Mouse (Mus musculus): ENCODE measurements around the gene Pla2g6. TPM values are rescaled to one million over a fixed set of nuclear protein-coding genes. Genes with fewer than 3 reads are reported as not detected.

Gene Pla2g6
- polyA plus RNA-seq, 1 experiment, result 7.4 TPM

- TF ChIP-seq POLR2A (IDR thresholded peaks at IDR 0.05; ENCODE audit: low read depth, low read length), result no peak
- TF ChIP-seq CTCF (IDR thresholded peaks at IDR 0.05; ENCODE audit: borderline replicate concordance, insufficient read depth, low read length), result no peak
- peaks cover 16% of the 10 kb centered on the region for H3K4me1 ChIP-seq (ENCODE audit: control insufficient read depth, insufficient read depth, low read length)
- no peak overlapping the region for H3K4me3 ChIP-seq (ENCODE audit: insufficient read depth, low read length)
- no peak overlapping the region for H3K27ac ChIP-seq (ENCODE audit: insufficient read depth, low read length)
These were observed 3.8 kb downstream of the Pla2g6 start for GRCm38 (mm10) chr15:79324373-79324772.

GRCm38 (mm10) chr15:79323791-79324155 lies 4.4 kb downstream of the Pla2g6 start:
- H3K4me1 ChIP-seq (ENCODE audit: control insufficient read depth, insufficient read depth, low read length), result peaks cover 16% of the 10 kb centered on the region
- H3K4me3 ChIP-seq (ENCODE audit: insufficient read depth, low read length), result no peak overlapping the region
- H3K27ac ChIP-seq (ENCODE audit: insufficient read depth, low read length), result no peak overlapping the region
- TF ChIP-seq CTCF (IDR thresholded peaks at IDR 0.05; ENCODE audit: borderline replicate concordance, insufficient read depth, low read length), result no peak
- TF ChIP-seq POLR2A (IDR thresholded peaks at IDR 0.05; ENCODE audit: low read depth, low read length), result no peak

GRCm38 (mm10) chr15:79322991-79323790 lies 5.0 kb downstream of the Pla2g6 start:
- Histone ChIP-seq H3K27ac (ENCODE audit: insufficient read depth, low read length) (peak overlapping the region; percentile 27; the same call in 1 of the 2 replicates), H3K4me3 (ENCODE audit: insufficient read depth, low read length) (no peak overlapping the region), H3K4me1 (ENCODE audit: control insufficient read depth, insufficient read depth, low read length) (peaks cover 16% of the 10 kb centered on the region)
- TF ChIP-seq CTCF (IDR thresholded peaks at IDR 0.05; ENCODE audit: borderline replicate concordance, insufficient read depth, low read length) (no peak), POLR2A (IDR thresholded peaks at IDR 0.05; ENCODE audit: low read depth, low read length) (no peak)

- H3K4me3 ChIP-seq (ENCODE audit: insufficient read depth, low read length), result no peak overlapping the region
- peaks cover 16% of the 10 kb centered on the region for H3K4me1 ChIP-seq (ENCODE audit: control insufficient read depth, insufficient read depth, low read length)
- no peak for TF ChIP-seq CTCF (IDR thresholded peaks at IDR 0.05; ENCODE audit: borderline replicate concordance, insufficient read depth, low read length)
- H3K27ac ChIP-seq (ENCODE audit: insufficient read depth, low read length), result peak overlapping the region; percentile 27; the same call in 1 of the 2 replicates
These were observed 5.8 kb downstream of the Pla2g6 start for GRCm38 (mm10) chr15:79322281-79322990.

GRCm38 (mm10) chr15:79321733-79322190 lies 6.4 kb downstream of the Pla2g6 start:
- H3K27ac ChIP-seq (ENCODE audit: insufficient read depth, low read length), result no peak overlapping the region
- no peak overlapping the region for H3K4me3 ChIP-seq (ENCODE audit: insufficient read depth, low read length)
- no peak for TF ChIP-seq CTCF (IDR thresholded peaks at IDR 0.05; ENCODE audit: borderline replicate concordance, insufficient read depth, low read length)
- TF ChIP-seq POLR2A (IDR thresholded peaks at IDR 0.05; ENCODE audit: low read depth, low read length), result no peak
- peaks cover 16% of the 10 kb centered on the region for H3K4me1 ChIP-seq (ENCODE audit: control insufficient read depth, insufficient read depth, low read length)

- no peak for TF ChIP-seq CTCF (IDR thresholded peaks at IDR 0.05; ENCODE audit: borderline replicate concordance, insufficient read depth, low read length)
- TF ChIP-seq POLR2A (IDR thresholded peaks at IDR 0.05; ENCODE audit: low read depth, low read length), result no peak
- Histone ChIP-seq H3K4me1 (ENCODE audit: control insufficient read depth, insufficient read depth, low read length) (no peaks in the 10 kb centered on the region), H3K4me3 (ENCODE audit: insufficient read depth, low read length) (no peak overlapping the region), H3K27ac (ENCODE audit: insufficient read depth, low read length) (no peak overlapping the region)
These were observed 14.3 kb downstream of the Pla2g6 start for GRCm38 (mm10) chr15:79313848-79314369.

- H3K4me3 ChIP-seq (ENCODE audit: insufficient read depth, low read length), result no peak overlapping the region
- no peak for TF ChIP-seq POLR2A (IDR thresholded peaks at IDR 0.05; ENCODE audit: low read depth, low read length)
- TF ChIP-seq CTCF (IDR thresholded peaks at IDR 0.05; ENCODE audit: borderline replicate concordance, insufficient read depth, low read length), result no peak
These were observed 20.3 kb downstream of the Pla2g6 start for GRCm38 (mm10) chr15:79307861-79308260.

GRCm38 (mm10) chr15:79306043-79306637 lies 22.1 kb downstream of the Pla2g6 start:
- Histone ChIP-seq H3K4me3 (ENCODE audit: insufficient read depth, low read length) (no peak overlapping the region), H3K27ac (ENCODE audit: insufficient read depth, low read length) (no peak overlapping the region), H3K4me1 (ENCODE audit: control insufficient read depth, insufficient read depth, low read length) (no peaks in the 10 kb centered on the region)
- TF ChIP-seq CTCF (IDR thresholded peaks at IDR 0.05; ENCODE audit: borderline replicate concordance, insufficient read depth, low read length) (no peak), POLR2A (IDR thresholded peaks at IDR 0.05; ENCODE audit: low read depth, low read length) (no peak)

More at GRCm38 (mm10) chr15:79307861-79308260, 20.3 kb downstream of the Pla2g6 start:
- Histone ChIP-seq H3K27ac (ENCODE audit: insufficient read depth, low read length) (no peak overlapping the region), H3K4me1 (ENCODE audit: control insufficient read depth, insufficient read depth, low read length) (no peaks in the 10 kb centered on the region)

- no peak for TF ChIP-seq CTCF (IDR thresholded peaks at IDR 0.05; ENCODE audit: borderline replicate concordance, insufficient read depth, low read length)
- no peak for TF ChIP-seq POLR2A (IDR thresholded peaks at IDR 0.05; ENCODE audit: low read depth, low read length)
- Histone ChIP-seq H3K27ac (ENCODE audit: insufficient read depth, low read length) (no peak overlapping the region), H3K4me1 (ENCODE audit: control insufficient read depth, insufficient read depth, low read length) (peaks cover 5% of the 10 kb centered on the region)
These were observed 23.4 kb downstream of the Pla2g6 start for GRCm38 (mm10) chr15:79304832-79305231.

More at GRCm38 (mm10) chr15:79304832-79305231, 23.4 kb downstream of the Pla2g6 start:
- no peak overlapping the region for H3K4me3 ChIP-seq (ENCODE audit: insufficient read depth, low read length)

Measured in embryonic fibroblast, embryonic 13.5 days (primary cell).